Mouse (Mus musculus): Measurements from ENCODE around the gene Sult3a2.
"Not testable (repeated sequence)": the region's sequence is repeated elsewhere in the genome, so short reads cannot be mapped to it uniquely, and the experiment has no call there.

Gene Sult3a2

GRCm38 (mm10) chr10:33786604-33787003 lies at the start of gene Sult3a2:
Gene Sult3a2 (minus strand): TSS chr10:33786704.
- no peak for DNase-seq (ENCODE audit: low spot score)

GRCm38 (mm10) chr10:33820892-33821291 lies 34.4 kb upstream of the Sult3a2 start:
- no peak for DNase-seq (ENCODE audit: low spot score)

GRCm38 (mm10) chr10:33816923-33817322 lies 30.4 kb upstream of the Sult3a2 start:
- no peak for DNase-seq (ENCODE audit: low spot score)

- DNase-seq (ENCODE audit: low spot score) = no peak
These were observed 27.8 kb upstream of the Sult3a2 start for GRCm38 (mm10) chr10:33814266-33814665.

- DNase-seq (ENCODE audit: low spot score) = peak; percentile 10
These were observed 25.3 kb upstream of the Sult3a2 start for GRCm38 (mm10) chr10:33811807-33812206.

GRCm38 (mm10) chr10:33797221-33797949 lies 10.9 kb upstream of the Sult3a2 start:
- DNase-seq (ENCODE audit: low spot score) = not testable (repeated sequence)

- DNase-seq (ENCODE audit: low spot score) = not testable (repeated sequence)
These were observed 9.9 kb upstream of the Sult3a2 start for GRCm38 (mm10) chr10:33796269-33796915.

GRCm38 (mm10) chr10:33792166-33792565 lies 5.7 kb upstream of the Sult3a2 start:
- not testable (repeated sequence) for DNase-seq (ENCODE audit: low spot score)

GRCm38 (mm10) chr10:33787541-33787940 lies 1.0 kb upstream of the Sult3a2 start:
- DNase-seq (ENCODE audit: low spot score) = no peak

GRCm38 (mm10) chr10:33735251-33735650 lies 51.3 kb downstream of the Sult3a2 start:
- not testable (repeated sequence) for DNase-seq (ENCODE audit: low spot score)

GRCm38 (mm10) chr10:33733241-33733640 lies 53.3 kb downstream of the Sult3a2 start:
- no peak for DNase-seq (ENCODE audit: low spot score)

GRCm38 (mm10) chr10:33732409-33733185 lies 53.9 kb downstream of the Sult3a2 start:
- DNase-seq (ENCODE audit: low spot score) = no peak

GRCm38 (mm10) chr10:33723764-33724163 lies 62.7 kb downstream of the Sult3a2 start:
- DNase-seq (ENCODE audit: low spot score) = no peak

GRCm38 (mm10) chr10:33721827-33722438 lies 64.6 kb downstream of the Sult3a2 start:
- DNase-seq (ENCODE audit: low spot score) = no peak

Data from retina, embryonic 14.5 days (tissue).